Mouse (Mus musculus) hindbrain, postnatal 0 days (tissue): ENCODE data around the gene Tbkbp1. TPM values are rescaled to one million over a fixed set of nuclear protein-coding genes. Genes with fewer than 3 reads are reported as not detected.

Source experiments
- ATAC-seq: fragments of 200-750 bp; cut with Nextera tagmentation; 2 replicates; pipeline ENCODE4 v1.8.0; 2017; ENCODE audit warnings: mild to moderate bottlenecking, moderate TSS enrichment, moderate library complexity
- DNase-seq: peaks from one replicate; pipeline ENCODE4 v3.0.0-alpha.2; 2015; ENCODE audit warnings: low spot score
- H3K27ac ChIP-seq: fragments of 300-500 bp; sonication (generic); 2 replicates; pipeline ENCODE4 v1.5.1; 2014; ENCODE audit warnings: mild to moderate bottlenecking
- H3K27me3 ChIP-seq: fragments of 300-500 bp; sonication (generic); 2 replicates; pipeline ENCODE4 v1.6.1; 2014; ENCODE audit warnings: low read length, mixed read lengths; ENCODE audit not compliant: insufficient read depth
- H3K36me3 ChIP-seq: fragments of 300-500 bp; sonication (generic); 2 replicates; pipeline ENCODE4 v1.6.1; 2014; ENCODE audit warnings: low read length, mixed read lengths; ENCODE audit not compliant: insufficient read depth
- H3K4me1 ChIP-seq: fragments of 300-500 bp; sonication (generic); 2 replicates; pipeline ENCODE4 v1.6.1; 2014; ENCODE audit warnings: antibody characterized with exemption, low read length, mixed read lengths; ENCODE audit not compliant: insufficient read depth
- H3K4me2 ChIP-seq: fragments of 300-500 bp; sonication (generic); 2 replicates; pipeline ENCODE4 v1.6.1; 2014; ENCODE audit warnings: low read depth, mild to moderate bottlenecking, low read length, moderate library complexity, mixed read lengths
- H3K4me3 ChIP-seq: fragments of 300-500 bp; sonication (generic); 2 replicates; pipeline ENCODE4 v1.5.1; 2014; ENCODE audit warnings: low read length
- H3K9ac ChIP-seq: fragments of 300-500 bp; sonication (generic); replicated peaks from 2 replicates; pipeline ENCODE4 v1.6.1; 2014; ENCODE audit warnings: mild to moderate bottlenecking, low read length, moderate library complexity, mixed read lengths
- H3K9me3 ChIP-seq: fragments of 300-500 bp; sonication (generic); 2 replicates; pipeline ENCODE4 v1.6.1; 2016; ENCODE audit warnings: low read length, mixed read lengths
- CTCF ChIP-seq: IDR thresholded peaks from 2 replicates; pipeline ENCODE4 v1.5.1; 2016; ENCODE audit warnings: antibody characterized with exemption, control low read depth, low read depth
- WGBS: fragments of 180-500 bp; shearing (Covaris S2); extraction: QIAGEN DNeasy Blood & Tissue Kit; methylation state at CpG from one replicate; pipeline ENCODE4 v1.1.7; 2014; 5-methylcytosine and 5-hydroxymethylcytosine counted together
- polyA plus RNA-seq: library from polyadenylated mRNA; unstranded; fragments of >200 nt; fragmentation: Nextera tagmentation; extraction: Ambion mirVana; gene quantifications from 2 replicates; pipeline ENCODE4 v1.2.1, GENCODE M21; 2015
- total RNA-seq: library from RNA; depleted of rRNA; stranded (reverse); fragments of >200 nt; gene quantifications from 2 replicates; pipeline ENCODE4 v1.2.3, GENCODE M21; 2014

Tbkbp1 gene
- total and polyA plus RNA-seq, 2 experiments from 2014 or later = 9.6 to 53.8 TPM

GRCm38 (mm10) chr11:97142159-97142608 is 9.1 kb downstream of the Tbkbp1 start:
- no peaks in the 10 kb centered on the region for H3K9me3 ChIP-seq
- peaks cover 32% of the 10 kb centered on the region; the same call in 1 of the 2 replicates for H3K36me3 ChIP-seq
- no peak for DNase-seq
- no peak for TF ChIP-seq CTCF
- no peak overlapping the region for H3K4me3 ChIP-seq
- no peak overlapping the region for H3K4me2 ChIP-seq
- H3K27ac ChIP-seq = no peak overlapping the region
- H3K4me1 ChIP-seq = peaks cover 11% of the 10 kb centered on the region; the same call in 1 of the 2 replicates
- H3K27me3 ChIP-seq = no peaks in the 10 kb centered on the region
- 77% methylated on average over 8 of the region's 8 CpGs for WGBS
- H3K9ac ChIP-seq = no peak overlapping the region
- no peak for ATAC-seq

DNA sequence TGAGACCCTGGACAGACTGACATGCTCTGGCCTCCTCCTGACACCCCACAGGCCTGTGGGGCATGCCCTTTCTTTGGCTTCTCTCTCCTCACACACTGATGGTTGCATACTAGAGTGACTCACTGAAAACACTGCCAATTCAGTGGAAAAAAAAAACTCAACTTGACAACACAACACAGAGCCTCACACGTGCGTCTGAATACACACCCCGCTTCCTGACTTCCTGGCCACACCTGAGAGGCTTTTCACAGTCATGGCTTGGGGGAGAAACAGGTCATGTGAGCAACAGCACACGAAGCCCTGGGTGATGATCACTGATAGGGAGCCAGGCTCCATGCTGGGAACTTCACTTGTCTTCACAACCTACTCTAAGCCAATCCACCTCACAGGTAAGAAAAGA is 10.5 kb downstream of the Tbkbp1 start:
- 73% methylated on average over 4 of the region's 4 CpGs for WGBS
- no peaks in the 10 kb centered on the region for H3K27me3 ChIP-seq
- no peak overlapping the region for H3K4me3 ChIP-seq
- ATAC-seq = no peak
- no peak for TF ChIP-seq CTCF
- H3K9ac ChIP-seq = no peak overlapping the region
- H3K27ac ChIP-seq = no peak overlapping the region
- H3K4me1 ChIP-seq = peaks cover 11% of the 10 kb centered on the region; the same call in 1 of the 2 replicates
- DNase-seq = no peak
- no peak overlapping the region for H3K4me2 ChIP-seq
- peaks cover 26% of the 10 kb centered on the region; the same call in 1 of the 2 replicates for H3K36me3 ChIP-seq
- H3K9me3 ChIP-seq = no peaks in the 10 kb centered on the region

- Histone ChIP-seq H3K36me3 (peaks cover 10% of the 10 kb centered on the region; the same call in 1 of the 2 replicates), H3K9ac (peak overlapping the region; percentile 61), H3K9me3 (no peaks in the 10 kb centered on the region), H3K27me3 (no peaks in the 10 kb centered on the region), H3K27ac (peak overlapping the region; percentile 74; the same call in 1 of the 2 replicates), H3K4me2 (peak overlapping the region; percentile 62), H3K4me1 (peaks cover 11% of the 10 kb centered on the region; the same call in 1 of the 2 replicates), H3K4me3 (peak overlapping the region; percentile 30)
- 17% methylated on average over 15 of the region's 15 CpGs for WGBS
- TF ChIP-seq CTCF = no peak
- no peak for DNase-seq
- peak; percentile 34; the same call in 1 of the 2 replicates for ATAC-seq
Measured at GRCm38 (mm10) chr11:97139256-97139655, 12.0 kb downstream of the Tbkbp1 start.

- H3K27me3 ChIP-seq = no peaks in the 10 kb centered on the region
- H3K4me1 ChIP-seq = peaks cover 11% of the 10 kb centered on the region; the same call in 1 of the 2 replicates
- peak overlapping the region; percentile 30 for H3K4me3 ChIP-seq
- H3K4me2 ChIP-seq = peak overlapping the region; percentile 62
- peak overlapping the region; percentile 61 for H3K9ac ChIP-seq
- WGBS = 17% methylated on average over 59 of the region's 69 CpGs
- peak overlapping the region; percentile 74; the same call in 1 of the 2 replicates for H3K27ac ChIP-seq
- no peaks in the 10 kb centered on the region for H3K9me3 ChIP-seq
- DNase-seq (peak; percentile 71), ATAC-seq (peak; percentile 77)
- peaks cover 7% of the 10 kb centered on the region; the same call in 1 of the 2 replicates for H3K36me3 ChIP-seq
- no peak for TF ChIP-seq CTCF
Measured at GRCm38 (mm10) chr11:97138554-97139226, 12.6 kb downstream of the Tbkbp1 start.

- no peak overlapping the region for H3K9ac ChIP-seq
- H3K36me3 ChIP-seq = no peaks in the 10 kb centered on the region
- no peaks in the 10 kb centered on the region for H3K9me3 ChIP-seq
- no peak for DNase-seq
- no peak for TF ChIP-seq CTCF
- no peak overlapping the region for H3K4me3 ChIP-seq
- no peak overlapping the region for H3K4me2 ChIP-seq
- 61% methylated on average over 5 of the region's 5 CpGs for WGBS
- no peak for ATAC-seq
- no peaks in the 10 kb centered on the region for H3K4me1 ChIP-seq
- no peaks in the 10 kb centered on the region for H3K27me3 ChIP-seq
- H3K27ac ChIP-seq = no peak overlapping the region
Measured at GRCm38 (mm10) chr11:97133270-97133669, 18.0 kb downstream of the Tbkbp1 start.

GRCm38 (mm10) chr11:97132185-97132584 is 19.1 kb downstream of the Tbkbp1 start:
- 34% methylated on average over 6 of the region's 6 CpGs for WGBS
- H3K4me2 ChIP-seq = no peak overlapping the region
- DNase-seq (no peak), ATAC-seq (no peak)
- no peak overlapping the region for H3K27ac ChIP-seq
- H3K4me3 ChIP-seq = no peak overlapping the region
- H3K36me3 ChIP-seq = no peaks in the 10 kb centered on the region
- H3K9ac ChIP-seq = no peak overlapping the region
- H3K4me1 ChIP-seq = no peaks in the 10 kb centered on the region
- no peak for TF ChIP-seq CTCF
- H3K27me3 ChIP-seq = no peaks in the 10 kb centered on the region
- no peaks in the 10 kb centered on the region for H3K9me3 ChIP-seq

DNA sequence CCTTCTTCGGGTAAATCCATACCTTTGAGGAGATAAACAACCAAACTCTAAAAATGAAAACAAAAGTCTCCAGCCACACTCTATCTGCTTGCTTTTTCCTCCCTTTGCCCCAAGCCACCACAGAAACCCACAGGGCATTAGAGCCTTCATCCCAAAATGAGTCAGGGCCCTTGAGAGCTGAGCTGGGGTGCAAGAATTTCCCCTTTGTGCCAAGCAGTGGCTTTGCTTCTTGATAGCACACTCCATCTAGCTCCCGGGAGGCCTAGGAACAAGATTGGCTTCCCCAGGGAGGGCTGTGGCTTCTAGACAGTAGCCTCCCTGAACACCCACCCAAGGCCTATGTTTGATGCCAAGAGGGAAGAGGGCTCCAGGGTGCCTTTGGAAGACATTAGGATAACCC is 19.6 kb downstream of the Tbkbp1 start:
- H3K9me3 ChIP-seq = no peaks in the 10 kb centered on the region
- ATAC-seq (no peak), DNase-seq (no peak)
- H3K9ac ChIP-seq = no peak overlapping the region
- no peak overlapping the region for H3K4me2 ChIP-seq
- no peaks in the 10 kb centered on the region; the same call in 1 of the 2 replicates for H3K4me1 ChIP-seq
- TF ChIP-seq CTCF = no peak
- H3K27ac ChIP-seq = no peak overlapping the region
- no peak overlapping the region for H3K4me3 ChIP-seq
- no peaks in the 10 kb centered on the region for H3K27me3 ChIP-seq
- 76% methylated on average over 2 of the region's 2 CpGs for WGBS
- H3K36me3 ChIP-seq = no peaks in the 10 kb centered on the region
